Mouse (Mus musculus) right cerebral cortex, adult 2 months (tissue): ENCODE data around the gene Impg1.

Experiments used
- DNase-seq, 2 experiments: peaks; one replicate each; pipeline ENCODE4 v3.0.0; 2021 to 2022; ENCODE audit warnings: low spot score in 2 of 2

The Impg1 gene

DNA sequence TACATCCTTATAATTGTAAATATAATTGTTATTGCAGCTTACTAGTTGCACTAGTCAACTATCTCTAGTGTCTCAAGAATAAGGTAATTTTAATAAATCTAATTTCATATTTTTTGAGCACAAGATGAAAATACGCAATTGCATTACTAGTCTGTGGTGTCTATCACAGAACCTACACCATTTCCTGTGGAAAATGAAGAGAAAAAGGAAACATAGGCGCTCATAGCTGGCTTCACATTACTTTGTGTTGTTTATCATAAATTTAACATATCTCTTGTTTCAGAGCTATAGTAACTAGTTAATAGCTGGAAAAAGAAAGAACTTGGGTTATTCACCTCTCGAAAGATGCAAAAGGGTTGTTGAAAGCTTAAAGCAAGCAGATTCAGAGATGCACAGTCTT lies 182.9 kb downstream of the Impg1 start:
- no peak for DNase-seq

DNA sequence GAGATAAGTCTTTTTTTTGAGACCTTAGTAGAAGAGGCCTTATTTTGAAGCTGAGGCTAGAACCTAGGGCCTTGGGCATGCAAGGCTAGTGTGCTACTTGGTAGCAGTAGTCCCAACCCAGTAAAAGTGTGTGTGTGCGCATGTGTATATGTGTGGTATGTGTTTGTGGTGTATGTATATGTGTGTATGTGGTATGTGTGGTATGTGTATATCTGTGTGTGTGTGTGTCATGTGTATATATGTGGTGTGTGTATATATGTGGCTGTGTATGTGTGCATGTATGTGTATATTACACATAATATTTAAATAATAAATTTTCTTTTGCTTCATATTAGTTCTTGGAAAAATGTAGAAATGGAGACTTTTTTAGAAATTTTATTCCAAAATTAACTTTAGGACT lies 184.6 kb downstream of the Impg1 start:
- no peak for DNase-seq

DNA sequence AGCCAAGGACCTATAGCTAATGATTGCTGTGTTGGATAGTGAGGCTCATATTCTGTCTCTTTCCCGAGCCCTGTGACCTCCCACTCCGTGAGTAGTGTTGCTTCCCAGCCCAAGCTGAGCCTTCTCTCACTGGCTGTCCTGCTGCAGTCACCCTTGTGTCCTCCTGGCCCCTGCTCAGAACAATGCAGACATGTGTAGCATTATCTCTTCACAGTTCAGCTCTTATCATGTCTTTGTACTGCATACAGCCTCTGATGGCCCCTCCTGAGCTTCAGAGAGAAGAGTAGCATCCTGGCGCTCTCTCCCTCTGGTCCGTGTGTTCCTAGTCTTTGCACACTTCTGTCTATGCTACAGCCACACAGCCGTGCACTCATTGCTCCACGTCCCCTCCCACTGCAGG lies 187.5 kb downstream of the Impg1 start:
- DNase-seq, result no peak

DNA sequence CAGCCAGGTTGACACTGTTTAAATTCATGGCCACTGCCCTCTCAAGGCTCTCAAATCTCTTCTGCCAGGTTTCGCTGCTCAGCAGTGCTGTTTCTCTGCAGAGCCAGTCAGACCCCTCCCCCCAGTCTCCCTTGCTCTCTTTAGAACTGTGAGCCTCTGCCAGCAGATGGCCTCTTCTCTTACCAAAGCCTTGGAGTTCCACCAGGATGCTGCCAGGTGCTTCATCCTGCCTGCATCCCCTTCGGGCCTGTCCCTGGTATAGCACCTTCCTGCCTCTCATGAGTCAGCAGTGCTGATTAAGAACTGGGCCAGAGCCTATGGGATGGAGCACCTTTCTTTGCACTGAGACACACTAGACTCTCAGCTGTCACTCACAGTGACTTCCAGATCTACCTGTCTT lies 188.1 kb downstream of the Impg1 start:
- peak in 1 of 2 experiments; percentile 4 for DNase-seq

DNA sequence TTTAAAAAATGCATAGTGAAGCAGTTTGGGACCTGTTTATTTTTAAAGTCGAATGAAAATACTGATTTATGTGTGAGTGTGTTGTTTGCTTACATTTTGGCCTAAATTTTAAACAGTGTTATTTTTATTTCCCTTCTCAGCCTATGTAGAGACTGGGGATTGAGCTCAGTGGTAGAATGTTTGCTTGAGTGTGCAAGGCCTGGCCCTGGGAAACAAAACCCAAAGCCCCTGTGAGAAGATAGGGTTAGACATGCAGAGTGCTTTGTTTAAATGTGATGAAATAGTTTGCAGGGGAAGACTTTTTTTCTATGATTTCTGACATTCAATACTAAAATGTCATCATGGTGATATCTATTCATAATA lies 189.5 kb downstream of the Impg1 start:
- no peak for DNase-seq

DNA sequence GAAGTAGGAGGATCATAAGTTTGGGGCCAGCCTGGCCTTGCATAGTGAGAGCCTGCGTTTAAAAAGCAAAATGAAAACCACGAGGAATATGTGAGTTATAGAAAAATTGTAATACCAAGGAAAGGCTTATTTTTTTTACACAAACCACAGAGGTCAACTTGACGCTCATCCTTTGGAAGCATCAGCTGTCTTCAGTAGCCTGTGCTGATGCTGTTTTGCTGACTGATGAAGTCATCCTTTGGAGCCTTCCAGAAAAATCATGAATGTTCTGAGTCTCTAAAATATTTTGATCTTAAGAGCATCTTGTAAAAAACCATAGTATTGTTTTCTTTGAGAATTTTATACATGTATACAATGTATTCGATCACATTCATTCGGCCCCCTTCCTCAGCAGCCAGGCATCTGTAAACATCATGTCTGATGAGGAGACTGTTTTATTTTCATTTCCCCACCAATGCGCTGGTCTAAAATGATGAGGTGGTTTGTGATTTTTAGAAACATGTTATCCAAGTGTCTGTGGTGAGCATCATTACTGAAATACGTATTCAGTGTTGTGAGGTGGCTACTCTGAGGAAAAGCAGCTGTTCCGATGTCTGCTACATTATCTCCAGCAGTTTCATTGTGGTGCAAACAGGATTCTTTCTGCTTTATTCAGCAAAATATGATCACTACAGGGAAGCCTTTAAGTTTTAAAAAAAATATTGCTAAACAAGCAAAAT lies 190.1 kb downstream of the Impg1 start:
- no peak for DNase-seq

DNA sequence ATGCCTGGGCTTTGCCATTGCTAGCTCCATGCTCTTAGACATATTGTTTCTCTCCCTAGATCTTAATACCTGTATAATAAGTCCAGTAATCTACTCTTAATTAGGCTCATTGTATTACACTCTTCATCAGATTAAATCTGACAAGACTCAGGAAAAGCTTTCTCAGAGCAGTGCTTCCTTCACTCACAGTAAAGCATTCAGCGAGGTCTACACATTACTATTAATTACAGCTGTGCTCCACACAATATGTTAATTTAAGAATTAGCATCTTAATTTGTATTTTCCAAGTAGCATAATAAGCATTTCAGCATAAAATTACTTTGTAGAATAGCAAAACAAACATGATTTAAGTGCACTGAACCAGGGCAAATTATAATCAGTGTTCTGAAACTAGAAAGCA lies 192.3 kb downstream of the Impg1 start:
- DNase-seq, result no peak

DNA sequence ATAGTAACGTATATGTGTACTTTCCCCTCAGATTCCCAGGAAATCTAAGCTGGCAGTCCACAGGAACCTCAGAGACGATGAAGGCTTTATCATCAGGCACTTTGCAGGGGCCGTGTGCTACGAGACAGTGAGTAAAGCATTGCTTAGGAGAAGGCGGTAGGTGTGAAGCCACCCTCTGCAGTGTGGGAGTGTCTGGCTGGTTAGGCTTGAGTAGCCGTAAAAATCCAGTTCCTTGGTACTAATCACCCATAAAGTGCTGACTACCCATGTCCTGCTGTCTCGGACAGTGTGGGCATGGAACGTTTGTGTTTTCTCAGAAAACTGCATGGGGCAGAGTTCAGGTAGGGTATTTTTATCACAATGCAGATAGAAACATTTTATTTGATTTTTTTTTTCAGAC lies 195.7 kb downstream of the Impg1 start:
- peak; percentile 25 to 36 for DNase-seq

DNA sequence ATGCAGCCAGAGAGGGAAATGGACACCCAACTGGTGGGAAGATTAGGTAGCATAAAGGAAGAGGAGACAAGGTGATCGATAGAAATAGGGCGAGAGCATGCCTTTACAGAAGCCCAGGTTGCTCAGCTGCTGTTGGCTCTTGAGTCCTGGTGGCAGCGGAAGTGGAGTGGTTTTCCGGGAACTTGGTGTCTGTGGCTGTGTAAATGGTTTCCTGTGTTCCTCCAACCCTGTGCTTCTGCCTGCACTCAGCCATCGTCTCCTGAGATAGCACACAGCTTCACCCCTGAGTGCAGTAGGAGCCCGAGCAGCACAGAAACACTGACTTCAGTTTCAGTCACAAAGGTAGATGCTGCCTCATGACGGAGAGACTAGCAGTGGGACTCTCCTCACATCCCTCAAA lies 198.8 kb downstream of the Impg1 start:
- DNase-seq, result no peak

DNA sequence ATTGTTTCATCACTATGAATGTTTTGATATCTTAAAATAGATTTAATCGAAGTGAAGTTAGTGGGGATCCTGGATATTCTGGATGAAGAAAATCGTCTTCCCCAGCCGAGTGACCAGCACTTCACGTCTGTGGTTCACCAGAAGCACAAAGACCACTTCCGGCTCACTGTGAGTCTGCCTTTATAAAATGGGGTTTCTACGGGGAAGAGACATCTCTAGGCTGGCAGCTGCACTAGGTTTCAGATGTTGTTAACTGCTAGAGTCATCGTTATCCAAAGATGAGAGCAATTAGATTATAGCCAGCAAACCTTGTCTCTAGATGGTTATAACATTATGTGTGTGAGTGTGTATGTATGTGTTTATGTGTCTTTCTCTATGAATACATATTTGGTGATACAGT lies 199.2 kb downstream of the Impg1 start:
- DNase-seq, result no peak
